Mouse (Mus musculus) kidney, embryonic 15.5 days (tissue): ENCODE results near the gene Vps8. TPM values are rescaled to one million over a fixed set of nuclear protein-coding genes. Genes with fewer than 3 reads are reported as not detected.
A peak's percentile ranks its signal among the peaks of the same experiment; 100 is the strongest.

Experiments used
- ATAC-seq: fragments of 200-750 bp; cut with Nextera tagmentation; replicated peaks from 2 replicates; pipeline ENCODE4 v1.8.0; 2017; ENCODE audit warnings: moderate TSS enrichment; ENCODE audit not compliant: low FRiP score
- H3K27ac ChIP-seq: fragments of 300-500 bp; sonication (generic); 2 replicates; pipeline ENCODE4 v1.5.1; 2015; ENCODE audit warnings: mild to moderate bottlenecking, inconsistent platforms
- H3K27me3 ChIP-seq: fragments of 300-500 bp; sonication (generic); 2 replicates; pipeline ENCODE4 v1.6.1; 2015; ENCODE audit warnings: inconsistent platforms
- H3K36me3 ChIP-seq: fragments of 300-500 bp; sonication (generic); 2 replicates; pipeline ENCODE4 v1.6.1; 2015; ENCODE audit warnings: inconsistent platforms
- H3K4me1 ChIP-seq: fragments of 300-500 bp; sonication (generic); 2 replicates; pipeline ENCODE4 v1.6.1; 2015; ENCODE audit warnings: inconsistent platforms
- H3K4me2 ChIP-seq: fragments of 300-500 bp; sonication (generic); 2 replicates; pipeline ENCODE4 v1.6.1; 2015; ENCODE audit warnings: moderate library complexity, mild to moderate bottlenecking, inconsistent platforms
- H3K4me3 ChIP-seq: fragments of 300-500 bp; sonication (generic); replicated peaks from 2 replicates; pipeline ENCODE4 v1.5.1; 2015; ENCODE audit warnings: mild to moderate bottlenecking, inconsistent platforms
- H3K9ac ChIP-seq: fragments of 300-500 bp; sonication (generic); 2 replicates; pipeline ENCODE4 v1.6.1; 2015; ENCODE audit warnings: mild to moderate bottlenecking, inconsistent platforms
- H3K9me3 ChIP-seq: fragments of 300-500 bp; sonication (generic); replicated peaks from 2 replicates; pipeline ENCODE4 v1.6.1; 2016; ENCODE audit warnings: inconsistent platforms
- WGBS: fragments of 180-500 bp; shearing (Covaris S2); methylation state at CpG from one replicate; pipeline ENCODE4 v1.1.7; 2015; ENCODE audit warnings: mixed read lengths; 5-methylcytosine and 5-hydroxymethylcytosine counted together
- polyA plus RNA-seq: library from polyadenylated mRNA; unstranded; fragments of >200 nt; fragmentation: Nextera tagmentation; extraction: Ambion mirVana; gene quantifications from 2 replicates; pipeline ENCODE4 v1.2.1, GENCODE M21; 2015

Gene Vps8
- polyA plus RNA-seq, 1 experiment from 2014 or later: 15.5 TPM

- Histone ChIP-seq H3K36me3 (no peaks in the 10 kb centered on the region), H3K4me3 (no peak overlapping the region), H3K9ac (no peak overlapping the region), H3K4me1 (peaks cover 23% of the 10 kb centered on the region), H3K9me3 (no peaks in the 10 kb centered on the region), H3K4me2 (no peak overlapping the region), H3K27me3 (no peaks in the 10 kb centered on the region), H3K27ac (0 out of 2 replicates have a peak overlapping the region, but pooled peaks have one; percentile 32)
- ATAC-seq: no peak
- WGBS: 63% methylated on average over 10 of the region's 10 CpGs
Measured at GRCm38 (mm10) chr16:21608176-21608865, 185.4 kb downstream of the Vps8 start.

GRCm38 (mm10) chr16:21610473-21610872, 187.6 kb downstream of the Vps8 start:
- 92% methylated on average over 4 of the region's 4 CpGs for WGBS

GRCm38 (mm10) chr16:21615802-21616201, 192.9 kb downstream of the Vps8 start:
- no peak overlapping the region for H3K4me2 ChIP-seq
- H3K27me3 ChIP-seq: no peaks in the 10 kb centered on the region
- H3K27ac ChIP-seq: no peak overlapping the region
- WGBS: 59% methylated on average over 7 of the region's 7 CpGs
- no peaks in the 10 kb centered on the region for H3K9me3 ChIP-seq
- no peak for ATAC-seq
- H3K9ac ChIP-seq: no peak overlapping the region
- no peaks in the 10 kb centered on the region for H3K4me1 ChIP-seq
- no peak overlapping the region for H3K4me3 ChIP-seq
- H3K36me3 ChIP-seq: no peaks in the 10 kb centered on the region

More at GRCm38 (mm10) chr16:21610473-21610872, 187.6 kb downstream of the Vps8 start:
- Histone ChIP-seq H3K9me3 (no peaks in the 10 kb centered on the region), H3K4me2 (no peak overlapping the region), H3K4me3 (no peak overlapping the region), H3K27ac (no peak overlapping the region), H3K4me1 (peaks cover 23% of the 10 kb centered on the region), H3K36me3 (no peaks in the 10 kb centered on the region), H3K27me3 (no peaks in the 10 kb centered on the region), H3K9ac (no peak overlapping the region)
- ATAC-seq: no peak

GRCm38 (mm10) chr16:21620630-21621029, 197.7 kb downstream of the Vps8 start:
- WGBS: 84% methylated on average over 2 of the region's 2 CpGs
- no peak for ATAC-seq
- H3K27ac ChIP-seq: no peak overlapping the region

GRCm38 (mm10) chr16:21625784-21626634, 203.1 kb downstream of the Vps8 start:
- Histone ChIP-seq H3K9me3 (no peaks in the 10 kb centered on the region), H3K4me2 (no peak overlapping the region), H3K36me3 (no peaks in the 10 kb centered on the region), H3K4me3 (no peak overlapping the region), H3K9ac (no peak overlapping the region), H3K4me1 (peaks cover 23% of the 10 kb centered on the region), H3K27me3 (no peaks in the 10 kb centered on the region), H3K27ac (0 out of 2 replicates have a peak overlapping the region, but pooled peaks have one; percentile 30)
- WGBS: 44% methylated on average over 6 of the region's 6 CpGs
- ATAC-seq: peak; percentile 78

More at GRCm38 (mm10) chr16:21620630-21621029, 197.7 kb downstream of the Vps8 start:
- H3K27me3 ChIP-seq: no peaks in the 10 kb centered on the region
- H3K4me2 ChIP-seq: no peak overlapping the region
- H3K4me1 ChIP-seq: peaks cover under 1% of the 10 kb centered on the region; the same call in 1 of the 2 replicates
- no peak overlapping the region for H3K9ac ChIP-seq
- no peak overlapping the region for H3K4me3 ChIP-seq
- H3K9me3 ChIP-seq: no peaks in the 10 kb centered on the region
- no peaks in the 10 kb centered on the region for H3K36me3 ChIP-seq

GRCm38 (mm10) chr16:21627248-21627647, 204.3 kb downstream of the Vps8 start:
- Histone ChIP-seq H3K27ac (no peak overlapping the region), H3K27me3 (no peaks in the 10 kb centered on the region), H3K4me2 (no peak overlapping the region), H3K9me3 (no peaks in the 10 kb centered on the region), H3K4me3 (no peak overlapping the region), H3K36me3 (no peaks in the 10 kb centered on the region), H3K9ac (no peak overlapping the region), H3K4me1 (peaks cover 23% of the 10 kb centered on the region)
- no peak for ATAC-seq
- 66% methylated on average over 6 of the region's 6 CpGs for WGBS

- no peak for ATAC-seq
- no peak overlapping the region for H3K4me2 ChIP-seq
- H3K27me3 ChIP-seq: no peaks in the 10 kb centered on the region
- 64% methylated on average over 13 of the region's 13 CpGs for WGBS
- no peaks in the 10 kb centered on the region for H3K36me3 ChIP-seq
- H3K4me1 ChIP-seq: peaks cover 23% of the 10 kb centered on the region
- no peaks in the 10 kb centered on the region for H3K9me3 ChIP-seq
- H3K4me3 ChIP-seq: no peak overlapping the region
- no peak overlapping the region for H3K27ac ChIP-seq
- no peak overlapping the region for H3K9ac ChIP-seq
Measured at GRCm38 (mm10) chr16:21628061-21628591, 205.2 kb downstream of the Vps8 start.

GRCm38 (mm10) chr16:21630614-21631013, 207.7 kb downstream of the Vps8 start:
- H3K4me2 ChIP-seq: no peak overlapping the region
- no peak overlapping the region for H3K4me3 ChIP-seq
- H3K9me3 ChIP-seq: no peaks in the 10 kb centered on the region
- 89% methylated on average over 4 of the region's 4 CpGs for WGBS
- no peak overlapping the region for H3K27ac ChIP-seq
- no peaks in the 10 kb centered on the region for H3K36me3 ChIP-seq
- no peaks in the 10 kb centered on the region for H3K27me3 ChIP-seq
- no peak for ATAC-seq
- no peak overlapping the region for H3K9ac ChIP-seq
- H3K4me1 ChIP-seq: peaks cover 22% of the 10 kb centered on the region

GRCm38 (mm10) chr16:21631815-21632222, 208.9 kb downstream of the Vps8 start:
- Histone ChIP-seq H3K36me3 (no peaks in the 10 kb centered on the region), H3K4me1 (peaks cover 11% of the 10 kb centered on the region; the same call in 1 of the 2 replicates), H3K9ac (no peak overlapping the region), H3K9me3 (no peaks in the 10 kb centered on the region), H3K27ac (no peak overlapping the region), H3K27me3 (no peaks in the 10 kb centered on the region), H3K4me3 (no peak overlapping the region), H3K4me2 (no peak overlapping the region)
- no peak for ATAC-seq
- WGBS: 68% methylated on average over 4 of the region's 4 CpGs

- ATAC-seq: no peak
- no peak overlapping the region for H3K4me3 ChIP-seq
- no peaks in the 10 kb centered on the region for H3K9me3 ChIP-seq
- H3K36me3 ChIP-seq: no peaks in the 10 kb centered on the region
- H3K4me1 ChIP-seq: no peaks in the 10 kb centered on the region
- H3K27ac ChIP-seq: no peak overlapping the region
- no peak overlapping the region for H3K9ac ChIP-seq
- H3K4me2 ChIP-seq: no peak overlapping the region
- H3K27me3 ChIP-seq: no peaks in the 10 kb centered on the region
Measured at GRCm38 (mm10) chr16:21634460-21634859, 211.5 kb downstream of the Vps8 start.

GRCm38 (mm10) chr16:21636156-21636853, 213.4 kb downstream of the Vps8 start:
- no peaks in the 10 kb centered on the region for H3K27me3 ChIP-seq
- ATAC-seq: no peak
- no peak overlapping the region for H3K4me2 ChIP-seq
- no peak overlapping the region for H3K4me3 ChIP-seq
- no peaks in the 10 kb centered on the region for H3K36me3 ChIP-seq
- no peak overlapping the region for H3K27ac ChIP-seq
- WGBS: 86% methylated on average over 5 of the region's 5 CpGs
- no peaks in the 10 kb centered on the region for H3K4me1 ChIP-seq
- no peaks in the 10 kb centered on the region for H3K9me3 ChIP-seq
- H3K9ac ChIP-seq: no peak overlapping the region
